Mouse (Mus musculus) forebrain, embryonic 11.5 days (tissue): Measurements from ENCODE around the gene Kcnj14. TPM values are rescaled to one million over a fixed set of nuclear protein-coding genes. Genes with fewer than 3 reads are reported as not detected.

Experiments
- ATAC-seq: fragments of 200-750 bp; cut with Nextera tagmentation; replicated peaks from 2 replicates; pipeline ENCODE4 v1.8.0; 2017; ENCODE audit warnings: moderate TSS enrichment; ENCODE audit not compliant: low FRiP score
- DNase-seq: peaks from one replicate; pipeline ENCODE4 v3.0.0-alpha.2; 2017; ENCODE audit warnings: low spot score
- H3K27ac ChIP-seq: fragments of 300-500 bp; sonication (generic); 2 replicates; pipeline ENCODE4 v1.5.1; 2014; ENCODE audit warnings: low read depth, low read length
- H3K27me3 ChIP-seq: fragments of 300-500 bp; sonication (generic); 2 replicates; pipeline ENCODE4 v1.6.1; 2014; ENCODE audit warnings: mild to moderate bottlenecking, low read length, mixed read lengths; ENCODE audit not compliant: control insufficient read depth, insufficient read depth
- H3K36me3 ChIP-seq: fragments of 300-500 bp; sonication (generic); 2 replicates; pipeline ENCODE4 v1.6.1; 2014; ENCODE audit warnings: mild to moderate bottlenecking, low read length, moderate library complexity, mixed read lengths; ENCODE audit not compliant: control insufficient read depth, insufficient read depth
- H3K4me1 ChIP-seq: fragments of 300-500 bp; sonication (generic); replicated peaks from 2 replicates; pipeline ENCODE4 v1.6.1; 2014; ENCODE audit warnings: low read length, mixed read lengths; ENCODE audit not compliant: control insufficient read depth, insufficient read depth
- H3K4me2 ChIP-seq: fragments of 300-500 bp; sonication (generic); 2 replicates; pipeline ENCODE4 v1.6.1; 2014; ENCODE audit warnings: low read depth, mild to moderate bottlenecking, low read length, moderate library complexity, mixed read lengths; ENCODE audit not compliant: severe bottlenecking
- H3K4me3 ChIP-seq: fragments of 300-500 bp; sonication (generic); 2 replicates; pipeline ENCODE4 v1.5.1; 2014; ENCODE audit warnings: low read depth, low read length
- H3K9ac ChIP-seq: fragments of 300-500 bp; sonication (generic); 2 replicates; pipeline ENCODE4 v1.6.1; 2014; ENCODE audit warnings: low read length
- H3K9me3 ChIP-seq: fragments of 300-500 bp; sonication (generic); 2 replicates; pipeline ENCODE4 v1.6.1; 2016; ENCODE audit warnings: low read length, mixed read lengths; ENCODE audit not compliant: control insufficient read depth
- WGBS: fragments of 180-500 bp; shearing (Covaris S2); extraction: QIAGEN DNeasy Blood & Tissue Kit; methylation state at CpG from one replicate; pipeline ENCODE4 v1.1.7; 2014; 5-methylcytosine and 5-hydroxymethylcytosine counted together
- polyA plus RNA-seq: library from polyadenylated mRNA; unstranded; fragments of >200 nt; fragmentation: Nextera tagmentation; extraction: Ambion mirVana; gene quantifications from 2 replicates; pipeline ENCODE4 v1.2.1, GENCODE M21; 2014

Kcnj14 gene
- polyA plus RNA-seq, 1 experiment from 2014 or later = 0.37 TPM

GRCm38 (mm10) chr7:45770427-45771082 is 54.0 kb downstream of the Kcnj14 start:
- H3K9ac ChIP-seq = no peak overlapping the region
- no peaks in the 10 kb centered on the region for H3K4me1 ChIP-seq
- H3K4me3 ChIP-seq = no peak overlapping the region
- 71% methylated on average over 8 of the region's 8 CpGs for WGBS
- ATAC-seq (no peak), DNase-seq (no peak)
- no peak overlapping the region for H3K4me2 ChIP-seq
- H3K27me3 ChIP-seq = no peaks in the 10 kb centered on the region
- no peak overlapping the region for H3K27ac ChIP-seq
- no peaks in the 10 kb centered on the region for H3K36me3 ChIP-seq
- H3K9me3 ChIP-seq = no peaks in the 10 kb centered on the region

GRCm38 (mm10) chr7:45767500-45767899 is 57.1 kb downstream of the Kcnj14 start:
- no peak overlapping the region for H3K4me3 ChIP-seq
- H3K27ac ChIP-seq = no peak overlapping the region
- ATAC-seq (no peak), DNase-seq (no peak)
- no peaks in the 10 kb centered on the region for H3K9me3 ChIP-seq
- H3K27me3 ChIP-seq = no peaks in the 10 kb centered on the region
- 93% methylated on average over 6 of the region's 6 CpGs for WGBS
- no peaks in the 10 kb centered on the region for H3K4me1 ChIP-seq
- H3K9ac ChIP-seq = no peak overlapping the region
- no peak overlapping the region for H3K4me2 ChIP-seq
- H3K36me3 ChIP-seq = no peaks in the 10 kb centered on the region

GRCm38 (mm10) chr7:45766764-45767163 is 57.8 kb downstream of the Kcnj14 start:
- no peak overlapping the region for H3K4me2 ChIP-seq
- H3K9me3 ChIP-seq = no peaks in the 10 kb centered on the region
- no peak overlapping the region for H3K27ac ChIP-seq
- H3K4me3 ChIP-seq = no peak overlapping the region
- H3K27me3 ChIP-seq = no peaks in the 10 kb centered on the region
- no peaks in the 10 kb centered on the region for H3K36me3 ChIP-seq
- no peak for ATAC-seq
- 51% methylated on average over 8 of the region's 8 CpGs for WGBS
- DNase-seq = no peak
- H3K4me1 ChIP-seq = no peaks in the 10 kb centered on the region
- H3K9ac ChIP-seq = no peak overlapping the region

Other genes starting within 250 kb of the Kcnj14 start
- not detected in 2 replicates for gene Fgf21, start 209.3 kb downstream of the Kcnj14 start, polyA plus RNA-seq
- not detected in 2 replicates for gene Fut1, start 207.5 kb downstream of the Kcnj14 start, polyA plus RNA-seq
- not detected in 2 replicates for gene Izumo1, start 203.0 kb downstream of the Kcnj14 start, polyA plus RNA-seq
- gene Rasip1, start 197.3 kb downstream of the Kcnj14 start, polyA plus RNA-seq = 6.5 and 7.3 TPM in 2 replicates
- 1.7 and 3.3 TPM in 2 replicates for gene Mamstr, start 184.8 kb downstream of the Kcnj14 start, polyA plus RNA-seq
- gene Fut2, start 158.4 kb downstream of the Kcnj14 start, polyA plus RNA-seq = 0.15 TPM in 1 of 2 replicates, not detected in the other
- 0.41 TPM in 1 of 2 replicates, not detected in the other for gene Ntn5, start 140.8 kb downstream of the Kcnj14 start, polyA plus RNA-seq
- 0.39 and 0.52 TPM in 2 replicates for gene Sec1, start 130.4 kb downstream of the Kcnj14 start, polyA plus RNA-seq
- gene Car11, start 124.9 kb downstream of the Kcnj14 start, polyA plus RNA-seq = 3.6 and 4.1 TPM in 2 replicates
- gene Dbp, start 119.7 kb downstream of the Kcnj14 start, polyA plus RNA-seq = 2.9 and 3.3 TPM in 2 replicates
- gene Rpl18, start 109.3 kb downstream of the Kcnj14 start, polyA plus RNA-seq = 936 and 958 TPM in 2 replicates
- gene Sphk2, start 106.8 kb downstream of the Kcnj14 start, polyA plus RNA-seq = 27.0 and 27.9 TPM in 2 replicates
- 0.80 and 1.2 TPM in 2 replicates for gene Fam83e, start 103.6 kb downstream of the Kcnj14 start, polyA plus RNA-seq
- gene Spaca4, start 99.0 kb downstream of the Kcnj14 start, polyA plus RNA-seq = not detected in 2 replicates
- 5.2 and 6.6 TPM in 2 replicates for gene Lmtk3, start 41.0 kb downstream of the Kcnj14 start, polyA plus RNA-seq
- 1.4 and 1.6 TPM in 2 replicates for gene Sult2b1, start 40.1 kb downstream of the Kcnj14 start, polyA plus RNA-seq
- 194 and 207 TPM in 2 replicates for gene Cyth2, start 10.2 kb downstream of the Kcnj14 start, polyA plus RNA-seq
- gene Grwd1, start 6.2 kb upstream of the Kcnj14 start, polyA plus RNA-seq = 84.8 and 88.2 TPM in 2 replicates
- 68.3 and 69.4 TPM in 2 replicates for gene Kdelr1, start 48.0 kb upstream of the Kcnj14 start, polyA plus RNA-seq
- gene Grin2d, start 53.6 kb upstream of the Kcnj14 start, polyA plus RNA-seq = 0.16 and 0.31 TPM in 2 replicates
- 1.1 and 2.1 TPM in 2 replicates for gene Syngr4, start 71.9 kb upstream of the Kcnj14 start, polyA plus RNA-seq
- 2.6 and 3.2 TPM in 2 replicates for gene Tmem143, start 72.2 kb upstream of the Kcnj14 start, polyA plus RNA-seq
- gene Emp3, start 96.6 kb upstream of the Kcnj14 start, polyA plus RNA-seq = 15.2 and 20.6 TPM in 2 replicates
- gene Ccdc114, start 99.3 kb upstream of the Kcnj14 start, polyA plus RNA-seq = 2.4 and 3.1 TPM in 2 replicates
- 0.15 and 0.20 TPM in 2 replicates for gene Abcc6, start 205.5 kb upstream of the Kcnj14 start, polyA plus RNA-seq
- 20.2 TPM in 2 replicates for gene Nomo1, start 208.9 kb upstream of the Kcnj14 start, polyA plus RNA-seq